Mouse (Mus musculus): ENCODE data around the gene Ppp1r1b. TPM values are rescaled to one million over a fixed set of nuclear protein-coding genes. Genes with fewer than 3 reads are reported as not detected.

The Ppp1r1b gene
- polyA plus RNA-seq (2012; ENCODE audit: insufficient read depth, low replicate concordance): 0.34 TPM in 1 of 2 replicates, not detected in the other

- H3K4me1 ChIP-seq: peaks cover 30% of the 10 kb centered on the region
- TF ChIP-seq FLI1 (IDR thresholded peaks at IDR 0.05; ENCODE audit: low read length) (no peak), GATA1 (IDR thresholded peaks at IDR 0.05; ENCODE audit: borderline replicate concordance, low read length) (no peak)
- H3K36me3 ChIP-seq (replicated peaks; ENCODE audit: low read length): no peaks in the 10 kb centered on the region
- no peaks in the 10 kb centered on the region for H3K9me3 ChIP-seq
- H3K27me3 ChIP-seq (replicated peaks): peaks cover 90% of the 10 kb centered on the region
- H3K4me3 ChIP-seq (replicated peaks): peak within 1 kb of the TSS; percentile 73
Observed at GRCm38 (mm10) chr11:98348083-98348961, at the start of gene Ppp1r1b. Gene Ppp1r1b (plus strand): TSS chr11:98348404.

- peaks cover 96% of the 10 kb centered on the region for H3K27me3 ChIP-seq (replicated peaks)
Observed at GRCm38 (mm10) chr11:98298484-98299205, 49.6 kb upstream of the Ppp1r1b start.

GRCm38 (mm10) chr11:98313790-98314323 lies 34.3 kb upstream of the Ppp1r1b start:
- TF ChIP-seq FLI1 (IDR thresholded peaks at IDR 0.05; ENCODE audit: low read length) (no peak), GATA1 (IDR thresholded peaks at IDR 0.05; ENCODE audit: borderline replicate concordance, low read length) (no peak)
- Histone ChIP-seq H3K4me3 (replicated peaks) (peak overlapping the region; percentile 46), H3K4me1 (peaks cover 4% of the 10 kb centered on the region), H3K27me3 (replicated peaks) (peaks cover 83% of the 10 kb centered on the region), H3K36me3 (replicated peaks; ENCODE audit: low read length) (no peaks in the 10 kb centered on the region), H3K9me3 (0 out of 2 replicates have a peak, but pooled peaks cover 3% of the 10 kb centered on the region)

More at GRCm38 (mm10) chr11:98298484-98299205, 49.6 kb upstream of the Ppp1r1b start:
- no peak overlapping the region for H3K4me3 ChIP-seq (replicated peaks)
- no peaks in the 10 kb centered on the region for H3K36me3 ChIP-seq (replicated peaks; ENCODE audit: low read length)
- H3K4me1 ChIP-seq: peaks cover 16% of the 10 kb centered on the region
- H3K9me3 ChIP-seq: no peaks in the 10 kb centered on the region
- TF ChIP-seq GATA1 (IDR thresholded peaks at IDR 0.05; ENCODE audit: borderline replicate concordance, low read length) (no peak), FLI1 (IDR thresholded peaks at IDR 0.05; ENCODE audit: low read length) (no peak)

- H3K4me3 ChIP-seq (replicated peaks): no peak overlapping the region
- TF ChIP-seq FLI1 (IDR thresholded peaks at IDR 0.05; ENCODE audit: low read length) (no peak), GATA1 (IDR thresholded peaks at IDR 0.05; ENCODE audit: borderline replicate concordance, low read length) (no peak)
- no peaks in the 10 kb centered on the region for H3K36me3 ChIP-seq (replicated peaks; ENCODE audit: low read length)
- peaks cover 92% of the 10 kb centered on the region for H3K27me3 ChIP-seq (replicated peaks)
- H3K4me1 ChIP-seq: peaks cover 4% of the 10 kb centered on the region
- no peaks in the 10 kb centered on the region for H3K9me3 ChIP-seq
Observed at GRCm38 (mm10) chr11:98317479-98317878, 30.7 kb upstream of the Ppp1r1b start.

GRCm38 (mm10) chr11:98318421-98319116 lies 29.6 kb upstream of the Ppp1r1b start:
- Histone ChIP-seq H3K4me3 (replicated peaks) (no peak overlapping the region), H3K36me3 (replicated peaks; ENCODE audit: low read length) (no peaks in the 10 kb centered on the region), H3K27me3 (replicated peaks) (peaks cover 95% of the 10 kb centered on the region), H3K4me1 (peaks cover 4% of the 10 kb centered on the region), H3K9me3 (no peaks in the 10 kb centered on the region)
- no peak for TF ChIP-seq GATA1 (IDR thresholded peaks at IDR 0.05; ENCODE audit: borderline replicate concordance, low read length)
- no peak for TF ChIP-seq FLI1 (IDR thresholded peaks at IDR 0.05; ENCODE audit: low read length)

- TF ChIP-seq GATA1 (IDR thresholded peaks at IDR 0.05; ENCODE audit: borderline replicate concordance, low read length) (no peak), FLI1 (IDR thresholded peaks at IDR 0.05; ENCODE audit: low read length) (no peak)
- Histone ChIP-seq H3K9me3 (no peaks in the 10 kb centered on the region), H3K4me1 (no peaks in the 10 kb centered on the region), H3K27me3 (replicated peaks) (peaks cover 97% of the 10 kb centered on the region), H3K36me3 (replicated peaks; ENCODE audit: low read length) (no peaks in the 10 kb centered on the region), H3K4me3 (replicated peaks) (no peak overlapping the region)
Observed at GRCm38 (mm10) chr11:98319120-98319519, 29.1 kb upstream of the Ppp1r1b start.

- peaks cover 97% of the 10 kb centered on the region for H3K27me3 ChIP-seq (replicated peaks)
- no peaks in the 10 kb centered on the region for H3K9me3 ChIP-seq
- TF ChIP-seq FLI1 (IDR thresholded peaks at IDR 0.05; ENCODE audit: low read length): no peak
- no peaks in the 10 kb centered on the region for H3K4me1 ChIP-seq
- no peaks in the 10 kb centered on the region for H3K36me3 ChIP-seq (replicated peaks; ENCODE audit: low read length)
- no peak overlapping the region for H3K4me3 ChIP-seq (replicated peaks)
Observed at GRCm38 (mm10) chr11:98319544-98319943, 28.7 kb upstream of the Ppp1r1b start.

- H3K27me3 ChIP-seq (replicated peaks): peaks cover 99% of the 10 kb centered on the region
Observed at GRCm38 (mm10) chr11:98319944-98320343, 28.3 kb upstream of the Ppp1r1b start.

GRCm38 (mm10) chr11:98320381-98320780 lies 27.8 kb upstream of the Ppp1r1b start:
- Histone ChIP-seq H3K4me3 (replicated peaks) (no peak overlapping the region), H3K4me1 (no peaks in the 10 kb centered on the region), H3K27me3 (replicated peaks) (peaks cover 99% of the 10 kb centered on the region), H3K36me3 (replicated peaks; ENCODE audit: low read length) (no peaks in the 10 kb centered on the region), H3K9me3 (no peaks in the 10 kb centered on the region)
- TF ChIP-seq GATA1 (IDR thresholded peaks at IDR 0.05; ENCODE audit: borderline replicate concordance, low read length): no peak
- TF ChIP-seq FLI1 (IDR thresholded peaks at IDR 0.05; ENCODE audit: low read length): no peak

More at GRCm38 (mm10) chr11:98319944-98320343, 28.3 kb upstream of the Ppp1r1b start:
- Histone ChIP-seq H3K4me3 (replicated peaks) (no peak overlapping the region), H3K4me1 (no peaks in the 10 kb centered on the region), H3K36me3 (replicated peaks; ENCODE audit: low read length) (no peaks in the 10 kb centered on the region), H3K9me3 (no peaks in the 10 kb centered on the region)
- TF ChIP-seq FLI1 (IDR thresholded peaks at IDR 0.05; ENCODE audit: low read length) (no peak), GATA1 (IDR thresholded peaks at IDR 0.05; ENCODE audit: borderline replicate concordance, low read length) (no peak)

All from megakaryocyte, embryonic 14.5 days (primary cell).